Mouse (Mus musculus): ENCODE data around the gene Pik3ip1. TPM values are rescaled to one million over a fixed set of nuclear protein-coding genes. Genes with fewer than 3 reads are reported as not detected.

Gene Pik3ip1
- polyA plus RNA-seq, 1 experiment from 2014 or later, result 18.7 TPM

DNA sequence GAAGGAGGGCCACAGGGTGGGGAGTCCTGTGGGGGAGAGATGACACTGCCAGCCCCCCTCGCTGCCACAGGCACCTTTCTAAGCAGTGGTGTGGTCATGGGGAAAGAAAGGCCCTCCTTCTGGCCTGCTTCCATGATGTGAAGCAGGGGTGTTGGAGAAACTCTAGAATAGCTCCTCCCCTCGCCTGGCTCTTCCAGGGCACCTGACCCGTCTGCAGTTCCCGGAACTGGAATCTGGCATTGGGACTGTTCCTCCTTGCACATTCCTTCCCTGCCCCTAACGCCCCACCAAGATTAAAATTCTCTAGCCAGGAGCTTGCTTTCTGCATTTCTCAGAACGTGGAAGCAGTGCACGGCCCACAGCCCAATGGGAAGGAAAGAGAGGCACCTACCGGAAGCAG is 62.3 kb downstream of the Pik3ip1 start:
- Histone ChIP-seq H3K27ac (no peak overlapping the region), H3K27me3 (no peaks in the 10 kb centered on the region), H3K36me3 (ENCODE audit: poor library complexity, severe bottlenecking) (no peaks in the 10 kb centered on the region), H3K4me3 (no peak overlapping the region), H3K9me3 (replicated peaks) (no peaks in the 10 kb centered on the region), H3K4me1 (peaks cover 25% of the 10 kb centered on the region), H3K4me2 (no peak overlapping the region), H3K9ac (no peak overlapping the region)
- WGBS, result 80% methylated on average over 8 of the region's 8 CpGs
- no peak for ATAC-seq

Other genes with a start within 250 kb of the Pik3ip1 start
- 15.0 and 16.0 TPM in 2 replicates for gene Sfi1, start 136.9 kb upstream of the Pik3ip1 start, polyA plus RNA-seq (2015; fragmentation: Nextera tagmentation; extraction: Ambion mirVana)
- 46.8 and 54.2 TPM in 2 replicates for gene Eif4enif1, start 128.0 kb upstream of the Pik3ip1 start, polyA plus RNA-seq (2015; fragmentation: Nextera tagmentation; extraction: Ambion mirVana)
- gene Drg1, start 64.0 kb upstream of the Pik3ip1 start, polyA plus RNA-seq (2015; fragmentation: Nextera tagmentation; extraction: Ambion mirVana), result 290 and 298 TPM in 2 replicates
- 77.6 and 85.1 TPM in 2 replicates for gene Patz1, start 41.5 kb upstream of the Pik3ip1 start, polyA plus RNA-seq (2015; fragmentation: Nextera tagmentation; extraction: Ambion mirVana)
- 75.6 and 81.3 TPM in 2 replicates for gene Limk2, start 78.8 kb downstream of the Pik3ip1 start, polyA plus RNA-seq (2015; fragmentation: Nextera tagmentation; extraction: Ambion mirVana)
- 40.6 and 46.2 TPM in 2 replicates for gene Rnf185, start 122.0 kb downstream of the Pik3ip1 start, polyA plus RNA-seq (2015; fragmentation: Nextera tagmentation; extraction: Ambion mirVana)
- gene Pla2g3, start 157.9 kb downstream of the Pik3ip1 start, polyA plus RNA-seq (2015; fragmentation: Nextera tagmentation; extraction: Ambion mirVana), result 0.44 and 0.58 TPM in 2 replicates
- 1.1 and 1.5 TPM in 2 replicates for gene Inpp5j, start 174.4 kb downstream of the Pik3ip1 start, polyA plus RNA-seq (2015; fragmentation: Nextera tagmentation; extraction: Ambion mirVana)
- 28.2 and 30.3 TPM in 2 replicates for gene Selenom, start 184.3 kb downstream of the Pik3ip1 start, polyA plus RNA-seq (2015; fragmentation: Nextera tagmentation; extraction: Ambion mirVana)
- 21.8 and 21.9 TPM in 2 replicates for gene Smtn, start 210.2 kb downstream of the Pik3ip1 start, polyA plus RNA-seq (2015; fragmentation: Nextera tagmentation; extraction: Ambion mirVana)

Data from forebrain, embryonic 13.5 days (tissue).